Mouse (Mus musculus) ZHBTc4 (cell line): ENCODE data around the gene Hsd17b12.

Experiments
- DNase-seq: peaks from one replicate; pipeline ENCODE4 v3.0.0-alpha.2; 2011; ENCODE audit warnings: low read depth, low spot score

Hsd17b12 gene

DNA sequence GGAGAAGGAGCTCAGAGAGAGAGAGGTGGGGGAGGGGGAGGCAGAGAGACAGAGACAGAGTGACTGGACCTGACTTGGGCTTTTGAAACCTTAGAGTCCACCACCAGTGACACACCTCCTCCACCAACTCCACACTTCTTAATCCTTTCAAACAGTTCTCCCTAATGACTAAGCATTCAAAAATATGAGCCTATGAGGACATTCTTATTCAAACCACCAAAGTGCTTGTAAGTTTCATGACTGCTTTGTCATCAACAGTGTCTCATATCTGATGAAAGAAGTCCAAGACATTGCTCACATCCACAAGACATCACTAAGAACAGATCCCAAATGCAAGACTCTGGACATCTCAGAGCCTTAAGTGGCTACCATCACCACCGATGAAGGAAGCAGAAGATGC is 67.9 kb downstream of the Hsd17b12 start:
- no peak for DNase-seq

DNA sequence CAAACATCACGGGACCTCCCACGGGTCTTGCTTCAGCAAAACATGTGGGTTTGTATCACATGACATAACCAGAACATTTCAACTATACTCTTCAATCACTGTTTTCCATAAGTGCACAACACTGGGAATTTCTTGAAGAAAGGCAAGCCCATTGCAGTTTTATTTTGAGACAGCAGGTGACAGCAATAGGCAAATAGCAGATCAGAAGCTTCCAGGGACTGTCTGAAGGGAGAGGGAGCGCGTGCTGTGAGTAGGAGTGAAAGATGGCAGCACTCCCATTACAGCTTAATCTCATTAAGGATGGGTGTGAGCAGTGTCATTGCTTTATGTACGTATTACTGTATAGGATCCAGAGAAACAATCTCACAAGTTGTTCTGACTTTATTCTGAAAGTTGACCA is 88.3 kb downstream of the Hsd17b12 start:
- peak; percentile 9 for DNase-seq

DNA sequence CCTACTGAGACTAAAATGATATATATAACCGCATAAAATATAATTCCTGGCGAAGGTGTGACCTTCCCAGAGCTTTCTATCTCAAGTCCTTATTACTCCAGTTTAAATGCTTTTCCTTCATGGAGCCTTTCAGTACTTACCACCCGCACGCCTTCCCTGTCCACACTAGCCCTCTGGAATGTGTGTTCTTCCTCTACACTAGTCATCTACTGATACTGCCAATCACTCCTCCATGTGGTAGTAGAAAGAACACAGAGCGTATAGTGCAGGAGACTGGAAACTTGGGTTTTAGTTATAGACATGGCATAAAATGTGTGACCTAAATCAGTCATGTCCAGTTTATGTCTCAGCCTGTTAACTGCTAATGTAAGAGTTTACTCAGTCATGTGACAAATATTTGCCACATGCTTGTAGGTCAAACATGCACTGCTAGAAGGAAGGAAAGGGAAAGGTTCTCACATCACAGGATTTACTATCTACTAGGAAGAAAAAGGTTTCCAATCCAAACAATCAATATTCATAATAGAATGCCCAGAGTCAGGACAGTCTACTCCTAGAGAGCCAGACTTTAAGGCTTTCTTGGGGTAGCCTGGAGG is 91.1 kb downstream of the Hsd17b12 start:
- DNase-seq: no peak

DNA sequence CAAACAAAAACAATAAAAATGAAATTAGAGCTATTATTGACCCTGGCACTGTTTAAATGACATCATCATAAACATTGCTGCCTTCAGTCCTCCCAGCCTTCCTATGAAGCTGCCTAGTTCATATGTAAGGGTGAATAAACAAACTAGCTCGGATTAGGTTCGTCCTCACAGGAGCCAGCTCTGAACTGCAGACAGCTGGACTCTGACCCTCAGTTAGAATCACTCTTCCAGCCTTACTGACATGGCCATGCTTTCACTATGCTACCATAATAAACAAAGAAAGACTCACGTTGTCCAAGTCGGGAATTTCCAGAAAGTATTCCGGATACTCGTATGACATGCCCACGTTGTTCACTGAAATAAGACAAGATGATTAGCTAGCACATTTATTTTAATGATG is 91.6 kb downstream of the Hsd17b12 start:
- DNase-seq: no peak

DNA sequence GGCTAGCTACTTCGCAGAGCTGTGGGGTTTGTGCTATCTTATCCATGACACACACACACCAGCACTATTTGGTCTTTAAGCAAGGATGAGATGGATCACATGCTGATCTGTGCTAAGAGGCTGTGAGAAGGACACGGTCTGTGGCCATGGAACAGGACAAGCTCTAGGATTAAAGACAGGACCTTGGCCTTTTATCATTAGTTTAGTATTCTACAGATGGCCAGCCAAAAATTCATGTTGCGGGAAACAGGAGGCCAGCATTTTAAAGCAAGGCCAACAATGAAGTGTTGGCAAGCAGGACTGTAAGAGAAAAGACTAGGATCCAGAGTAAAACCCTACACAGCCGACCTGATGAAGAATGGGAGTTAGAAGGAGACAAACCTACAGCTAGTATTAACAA is 95.0 kb downstream of the Hsd17b12 start:
- DNase-seq: no peak

DNA sequence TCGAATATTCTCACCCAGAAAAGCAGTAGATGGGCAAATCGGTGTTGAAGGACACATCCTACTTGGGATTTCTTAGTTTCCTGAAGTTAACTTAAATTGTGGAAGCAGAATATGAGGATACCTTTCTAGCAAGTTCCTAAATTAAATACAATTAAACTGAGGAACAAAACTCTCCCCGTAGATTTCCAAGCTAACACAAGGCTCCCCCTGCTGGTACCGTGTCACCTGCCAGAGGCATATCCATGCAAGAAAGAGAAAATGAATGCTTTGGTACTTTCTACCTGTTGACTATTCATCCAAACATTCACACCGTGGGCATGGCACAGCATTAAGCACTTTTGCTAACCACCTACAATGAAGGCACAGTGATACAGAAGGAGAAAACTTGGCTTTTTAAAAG is 98.3 kb downstream of the Hsd17b12 start:
- DNase-seq: peak; percentile 25

DNA sequence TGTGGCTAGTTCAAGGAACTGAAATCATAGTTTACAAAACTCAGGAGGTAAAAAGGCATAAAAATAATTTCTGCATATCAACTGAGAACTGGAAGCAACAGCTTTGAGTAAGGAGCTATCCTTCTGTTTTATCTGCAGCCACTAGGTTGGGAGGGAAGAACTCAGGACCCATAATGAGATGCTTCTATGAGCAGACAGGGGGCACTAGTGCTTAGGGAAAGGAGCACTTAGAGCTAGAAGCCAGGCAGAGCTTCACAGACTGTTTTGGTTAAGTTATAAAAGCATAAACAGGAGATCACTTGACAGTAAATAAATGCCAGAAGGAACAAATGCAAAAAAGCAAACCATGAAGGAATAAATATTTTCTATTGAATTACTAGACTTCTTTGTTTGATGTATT is 103.0 kb downstream of the Hsd17b12 start:
- DNase-seq: peak; percentile 53

DNA sequence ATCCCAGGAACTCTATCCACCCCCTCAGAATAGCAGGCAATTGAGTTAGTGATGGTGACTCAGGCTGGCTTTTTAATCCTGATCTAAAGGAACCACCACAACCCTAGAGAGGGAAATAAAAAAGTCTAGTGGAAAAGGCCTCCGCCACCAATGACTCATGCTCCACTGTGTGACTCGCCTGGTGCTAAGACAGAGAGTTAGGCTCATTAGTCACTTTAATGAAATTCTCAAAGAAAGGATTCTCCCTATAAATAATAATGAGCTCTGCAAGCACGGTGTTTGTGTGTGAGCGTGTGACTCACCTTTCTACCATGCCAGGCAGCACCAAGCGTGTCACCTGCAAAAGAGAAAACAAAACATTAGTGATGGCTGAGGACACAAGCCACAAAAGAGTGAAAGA is 105.8 kb downstream of the Hsd17b12 start:
- DNase-seq: no peak

DNA sequence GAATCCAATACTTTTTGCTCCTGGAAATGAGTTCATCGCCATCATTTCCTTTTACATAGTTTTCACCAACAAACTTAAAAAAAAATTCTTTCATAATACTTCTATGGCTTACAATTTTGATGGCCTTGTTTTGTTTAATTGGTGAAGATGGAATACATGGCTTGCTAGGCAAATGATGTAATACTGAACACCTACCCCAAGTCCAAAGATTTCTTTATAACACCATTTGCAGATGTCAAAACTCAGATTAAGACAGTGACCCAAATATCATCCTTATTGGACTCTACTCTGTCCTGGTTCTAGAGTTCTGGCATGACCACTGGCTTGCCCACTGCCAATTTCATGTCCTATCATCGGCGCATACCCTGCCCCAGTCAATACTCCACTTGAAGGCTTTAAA is 106.9 kb downstream of the Hsd17b12 start:
- no peak for DNase-seq

DNA sequence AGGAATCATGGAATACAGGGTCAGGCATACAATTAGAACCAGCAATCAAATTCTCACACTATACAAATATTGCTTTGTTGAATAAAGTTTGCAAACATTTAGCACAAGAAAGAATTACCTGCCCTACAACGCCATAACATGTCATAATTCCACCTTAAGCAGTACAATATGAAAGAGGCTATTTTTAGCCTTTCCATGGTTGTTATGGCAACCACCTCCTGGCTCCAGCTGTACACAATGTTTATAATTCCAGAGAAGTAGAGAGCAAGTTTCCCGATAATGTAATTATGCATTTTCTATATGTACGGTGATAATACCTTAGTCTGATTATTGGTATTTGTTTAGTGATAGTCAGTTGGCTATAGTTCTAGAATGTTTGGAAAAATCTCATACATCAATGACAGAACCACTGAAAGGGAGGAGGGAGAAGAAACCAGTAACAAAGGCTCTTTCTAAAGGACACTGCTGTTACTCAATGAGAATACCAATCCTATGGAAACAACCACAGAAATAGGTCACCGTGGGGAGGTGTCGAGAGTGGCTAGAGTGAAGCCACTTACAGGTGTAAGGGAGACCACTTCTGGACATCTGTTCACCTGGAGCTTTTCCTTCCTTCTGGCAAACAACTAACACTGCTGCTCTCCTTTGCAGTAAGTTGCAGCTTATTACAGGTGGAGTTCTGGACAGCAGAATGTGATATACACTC is 108.1 kb downstream of the Hsd17b12 start:
- DNase-seq: no peak

DNA sequence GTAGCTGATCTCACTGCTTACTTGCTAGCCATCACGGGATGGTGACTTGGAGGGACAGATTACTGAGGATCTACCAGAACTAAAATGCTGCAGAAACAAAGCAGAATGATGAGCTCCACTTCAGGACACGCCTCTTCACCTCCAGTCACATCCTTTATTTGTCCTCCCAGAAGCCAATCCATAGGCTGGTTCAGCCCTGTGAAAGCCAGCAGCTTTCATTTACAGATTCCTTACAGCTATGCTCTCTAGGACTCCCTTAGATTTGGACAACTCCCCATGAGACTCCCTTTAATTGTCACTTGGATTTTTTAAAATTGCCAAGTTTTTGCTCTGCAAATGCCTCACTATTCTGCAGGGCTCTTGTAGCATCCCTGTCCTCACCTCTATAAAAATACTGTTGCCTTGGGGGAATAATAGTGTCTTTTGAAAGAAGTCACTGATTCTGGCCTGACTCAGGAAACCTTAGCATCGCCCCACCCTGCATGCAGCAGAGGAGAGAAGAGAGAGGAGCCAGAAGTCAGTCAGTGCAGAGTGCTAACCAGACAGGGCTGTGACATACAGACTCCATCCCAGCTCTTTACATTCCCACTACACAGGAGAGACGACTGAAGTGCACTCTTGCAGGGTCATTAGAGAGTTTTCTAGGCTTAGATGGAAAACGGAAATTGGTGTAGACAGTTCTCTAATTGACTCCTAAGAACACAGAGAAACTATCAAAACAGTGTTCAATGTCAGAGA is 108.9 kb downstream of the Hsd17b12 start:
- no peak for DNase-seq

DNA sequence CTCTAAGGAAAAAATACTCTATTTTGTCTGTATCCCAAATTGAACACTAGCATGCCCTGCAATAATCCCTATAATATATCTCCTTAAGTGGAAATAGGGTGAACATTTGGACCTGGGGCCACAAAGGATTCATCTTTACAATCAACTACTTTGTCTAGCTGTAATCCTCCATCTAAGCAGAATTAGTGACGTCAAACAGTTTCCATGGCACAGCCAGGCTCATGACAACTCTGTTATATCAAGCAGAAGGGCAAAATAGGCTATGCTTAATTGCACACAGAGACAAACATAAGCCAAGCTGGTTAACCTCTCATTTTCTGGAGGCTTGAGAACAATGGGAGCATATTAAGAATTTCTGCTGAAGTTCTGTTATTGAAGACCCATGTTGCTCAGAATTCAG is 109.5 kb downstream of the Hsd17b12 start:
- DNase-seq: no peak

DNA sequence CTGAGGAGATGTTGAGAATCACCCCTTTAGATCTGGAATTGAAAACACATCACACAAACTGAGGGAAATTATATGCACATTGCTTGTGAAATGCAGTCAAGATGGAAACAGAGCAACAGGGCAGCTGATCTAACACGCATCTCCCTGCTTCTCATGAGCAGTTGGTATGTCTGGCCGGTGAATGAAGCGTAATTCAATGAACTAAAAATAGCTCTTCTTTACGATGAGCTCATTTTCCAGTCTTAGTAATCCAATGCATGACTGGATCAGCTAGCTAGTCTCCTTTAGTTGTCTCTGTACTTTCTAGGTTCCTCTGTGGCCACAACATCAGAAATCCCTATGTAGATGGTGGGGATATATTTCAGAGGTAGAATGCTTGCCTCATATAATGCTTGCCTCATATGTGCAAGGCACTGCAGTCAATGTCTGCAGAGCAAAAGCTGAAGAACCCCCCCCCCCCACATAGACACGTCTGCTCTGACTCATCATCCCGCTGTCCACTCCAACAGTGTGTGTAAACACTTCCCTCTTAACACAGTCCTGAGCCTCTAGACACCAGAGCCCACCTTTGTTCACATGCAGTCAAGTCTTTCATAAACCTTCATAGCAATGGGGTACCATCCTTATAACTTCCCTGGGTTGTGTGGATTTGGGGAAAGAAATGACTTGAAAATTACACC is 112.2 kb downstream of the Hsd17b12 start:
- no peak for DNase-seq

DNA sequence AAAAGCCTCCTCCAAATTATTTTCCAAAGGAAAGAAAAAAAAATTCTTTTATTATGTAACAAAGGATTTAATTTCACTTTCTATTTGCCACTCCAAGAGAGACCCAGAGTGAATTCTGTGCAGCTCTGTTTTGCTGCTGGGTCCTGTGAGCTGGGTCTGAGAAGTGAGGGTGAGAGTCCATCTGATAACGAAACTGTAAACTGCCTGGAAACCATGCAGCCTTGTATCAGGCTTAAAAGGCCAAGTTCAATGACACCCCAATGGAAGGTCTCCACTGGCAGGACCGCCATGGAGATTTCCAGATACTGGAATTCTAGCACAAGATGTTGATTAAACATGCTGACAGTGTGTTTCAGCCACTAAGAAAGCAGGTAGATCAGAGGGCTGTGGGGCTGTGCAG is 113.6 kb downstream of the Hsd17b12 start:
- no peak for DNase-seq

DNA sequence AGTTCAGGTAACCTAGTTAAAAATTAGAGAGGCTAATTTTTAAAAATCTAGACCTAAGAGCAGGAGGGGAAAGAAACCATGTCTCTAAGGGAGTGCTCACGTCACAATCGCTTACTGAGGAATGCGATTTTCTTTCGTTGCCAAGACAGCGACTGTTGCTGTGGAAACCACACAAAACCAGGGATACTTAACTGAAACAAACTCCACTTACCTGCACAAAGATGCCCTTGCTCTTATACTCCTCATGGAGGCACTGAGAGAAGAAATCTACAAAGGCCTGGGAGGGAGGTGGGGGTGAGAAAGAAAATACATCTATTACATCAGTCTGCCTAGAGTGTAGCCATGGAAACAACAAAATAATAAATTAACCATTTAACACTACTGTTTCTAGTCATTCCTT is 114.1 kb downstream of the Hsd17b12 start:
- peak; percentile 24 for DNase-seq

DNA sequence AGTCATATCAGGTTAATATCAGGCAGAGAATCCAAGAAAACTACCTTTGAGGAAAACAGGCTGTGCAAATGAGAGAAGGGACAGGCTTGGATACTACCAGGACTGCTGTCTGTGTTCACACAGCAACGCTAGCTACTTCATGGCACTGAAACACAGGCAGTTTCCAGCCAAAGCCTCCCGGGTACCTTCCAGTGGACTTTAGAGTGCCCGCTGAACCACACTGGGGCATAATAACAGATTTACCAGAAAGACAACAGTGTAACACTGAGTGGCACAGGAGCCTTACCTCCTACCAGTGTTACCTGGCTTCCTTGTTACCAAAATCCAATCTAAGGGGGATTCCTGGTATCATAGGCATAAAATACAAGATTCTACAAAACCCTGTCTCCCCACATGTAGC is 115.3 kb downstream of the Hsd17b12 start:
- no peak for DNase-seq

DNA sequence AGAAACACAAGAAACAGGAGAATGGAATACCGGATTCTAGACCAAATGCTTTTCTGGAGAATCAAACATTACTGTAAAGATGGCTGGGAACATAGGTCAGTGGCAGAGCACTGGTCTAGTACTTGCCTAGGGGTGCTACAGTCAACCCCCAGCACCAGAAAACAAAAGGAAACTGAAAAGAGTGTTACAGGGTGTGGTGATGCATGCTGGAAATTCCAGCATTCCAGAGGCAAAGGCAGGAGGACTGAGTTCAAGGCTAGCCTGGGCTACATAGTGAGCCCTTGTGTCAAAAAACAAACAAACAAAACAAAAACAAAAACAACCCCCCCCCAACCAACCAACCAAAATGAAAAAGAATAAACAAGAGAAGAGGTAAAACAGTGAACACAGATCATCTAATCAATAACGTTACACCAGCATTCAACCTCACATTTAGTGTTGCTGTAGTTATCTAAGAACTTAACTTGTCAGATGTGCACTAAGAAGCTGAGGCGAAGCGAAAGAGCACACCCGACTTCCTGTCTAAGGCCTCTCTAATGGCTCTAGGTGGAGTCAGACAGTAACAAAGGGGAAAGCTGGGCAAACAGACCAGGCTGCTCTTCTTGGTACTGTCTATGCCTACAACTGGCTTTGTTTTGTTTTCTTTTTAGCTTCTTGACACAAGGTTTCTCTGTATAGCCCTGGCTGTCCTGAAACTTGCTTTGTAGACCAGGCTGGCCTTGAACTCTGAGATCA is 117.2 kb downstream of the Hsd17b12 start:
- DNase-seq: peak; percentile 78

DNA sequence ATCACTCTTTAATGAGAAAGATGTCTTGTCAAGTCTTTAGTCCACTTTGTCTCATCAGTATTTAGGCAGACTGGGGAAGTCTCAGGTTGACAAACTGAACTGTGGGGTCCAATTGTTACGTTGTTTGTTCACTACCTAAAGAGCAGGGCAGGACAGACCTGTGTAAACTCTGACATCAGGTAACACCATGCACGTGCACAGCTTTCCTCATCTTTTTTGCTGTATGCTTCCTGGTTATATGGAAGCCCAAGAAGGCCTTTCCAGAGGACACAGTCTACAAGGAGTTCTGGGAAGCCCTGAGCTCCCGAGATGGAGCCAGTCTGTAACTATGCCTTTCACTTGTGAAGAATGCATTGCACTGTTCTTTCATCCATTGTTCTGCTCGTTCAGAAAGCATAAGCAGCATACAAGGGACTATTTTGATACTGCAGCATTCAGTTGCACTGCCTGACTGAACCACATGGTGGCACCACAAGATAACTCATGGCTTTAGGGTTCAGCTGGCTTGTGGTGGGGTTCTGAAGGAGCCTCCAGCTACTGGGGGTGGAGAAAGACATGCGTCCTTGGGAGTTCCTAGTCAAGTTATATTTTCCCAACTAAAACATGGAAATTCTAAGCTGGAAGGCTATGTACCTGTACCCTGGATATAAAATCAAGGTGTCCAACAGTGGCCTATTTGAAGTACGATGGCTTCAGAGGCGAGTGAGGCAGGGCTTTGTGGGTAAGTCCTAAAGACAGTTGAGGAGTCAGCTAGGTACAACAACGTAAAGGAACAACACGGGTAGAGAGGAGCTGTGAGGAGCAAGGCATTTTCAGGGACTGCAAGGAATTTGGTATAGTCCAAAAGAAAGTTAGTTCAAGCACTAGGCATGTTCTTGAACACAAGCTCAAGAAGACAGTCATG is 122.1 kb downstream of the Hsd17b12 start:
- DNase-seq: peak; percentile 63

DNA sequence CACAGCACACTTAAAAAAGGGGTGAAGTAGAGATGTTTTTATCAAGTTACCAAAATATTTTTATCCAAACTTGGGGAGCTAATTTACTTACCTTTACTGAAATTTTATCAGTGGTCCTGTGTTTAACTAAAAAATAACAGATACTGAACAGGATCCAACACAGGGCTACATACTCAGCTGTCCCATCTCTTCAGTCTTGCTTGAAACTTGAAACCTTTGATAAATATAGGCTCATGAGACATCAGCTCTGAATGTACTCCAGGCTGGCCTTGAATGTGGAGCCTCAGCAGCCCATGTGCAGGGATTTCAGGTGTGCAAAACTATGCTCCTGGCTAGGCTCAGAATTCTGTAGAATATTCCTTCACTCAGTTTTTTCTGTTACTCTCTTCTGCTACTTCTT is 127.2 kb downstream of the Hsd17b12 start:
- no peak for DNase-seq

DNA sequence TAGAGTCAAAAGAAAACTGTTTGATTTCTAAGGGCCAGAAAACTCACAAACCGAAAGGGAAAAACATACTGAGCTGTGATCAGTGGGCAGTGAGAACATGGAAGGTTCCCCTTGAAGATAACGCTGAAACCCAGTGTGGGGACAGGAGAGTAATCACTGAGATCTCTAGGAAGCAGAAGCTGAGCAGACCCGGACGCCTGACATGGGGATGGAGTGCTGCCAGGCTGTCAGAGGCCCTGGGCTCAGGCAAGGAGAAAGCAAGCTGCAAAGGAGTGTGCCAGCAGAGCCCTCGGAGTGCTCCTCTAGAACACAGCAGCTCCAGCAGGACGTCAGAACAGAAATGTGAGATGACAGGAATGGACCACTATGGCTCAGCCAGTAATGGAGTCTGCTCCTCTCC is 133.1 kb downstream of the Hsd17b12 start:
- no peak for DNase-seq
